Mouse (Mus musculus) neural tube, embryonic 12.5 days (tissue): Measurements from ENCODE around the gene Syt5. TPM values are rescaled to one million over a fixed set of nuclear protein-coding genes. Genes with fewer than 3 reads are reported as not detected.

Experiments
- ATAC-seq: fragments of 200-750 bp; cut with Nextera tagmentation; 2 replicates; pipeline ENCODE4 v1.8.0; 2017; ENCODE audit warnings: low read depth, mild to moderate bottlenecking, moderate TSS enrichment, moderate library complexity; ENCODE audit not compliant: low FRiP score
- H3K27ac ChIP-seq: fragments of 300-500 bp; sonication (generic); 2 replicates; pipeline ENCODE4 v1.5.1; 2016
- H3K27me3 ChIP-seq: fragments of 300-500 bp; sonication (generic); replicated peaks from 2 replicates; pipeline ENCODE4 v1.6.1; 2016; ENCODE audit warnings: mild to moderate bottlenecking
- H3K36me3 ChIP-seq: fragments of 300-500 bp; sonication (generic); 2 replicates; pipeline ENCODE4 v1.6.1; 2016; ENCODE audit warnings: mild to moderate bottlenecking
- H3K4me1 ChIP-seq: fragments of 300-500 bp; sonication (generic); 2 replicates; pipeline ENCODE4 v1.6.1; 2016
- H3K4me2 ChIP-seq: fragments of 300-500 bp; sonication (generic); replicated peaks from 2 replicates; pipeline ENCODE4 v1.6.1; 2016; ENCODE audit warnings: mild to moderate bottlenecking
- H3K4me3 ChIP-seq: fragments of 300-500 bp; sonication (generic); 2 replicates; pipeline ENCODE4 v1.5.1; 2016
- H3K9ac ChIP-seq: fragments of 300-500 bp; sonication (generic); 2 replicates; pipeline ENCODE4 v1.6.1; 2016; ENCODE audit warnings: mild to moderate bottlenecking
- H3K9me3 ChIP-seq: fragments of 300-500 bp; sonication (generic); 2 replicates; pipeline ENCODE4 v1.6.1; 2016; ENCODE audit warnings: mild to moderate bottlenecking
- WGBS: fragments of 180-500 bp; shearing (Covaris S2); methylation state at CpG from one replicate; pipeline ENCODE4 v1.1.7; 2016; 5-methylcytosine and 5-hydroxymethylcytosine counted together
- polyA plus RNA-seq: library from polyadenylated mRNA; unstranded; fragments of >200 nt; fragmentation: Nextera tagmentation; extraction: Ambion mirVana; gene quantifications from 2 replicates; pipeline ENCODE4 v1.2.1, GENCODE M21; 2016

Gene Syt5
- polyA plus RNA-seq, 1 experiment from 2014 or later = 27.9 TPM

DNA sequence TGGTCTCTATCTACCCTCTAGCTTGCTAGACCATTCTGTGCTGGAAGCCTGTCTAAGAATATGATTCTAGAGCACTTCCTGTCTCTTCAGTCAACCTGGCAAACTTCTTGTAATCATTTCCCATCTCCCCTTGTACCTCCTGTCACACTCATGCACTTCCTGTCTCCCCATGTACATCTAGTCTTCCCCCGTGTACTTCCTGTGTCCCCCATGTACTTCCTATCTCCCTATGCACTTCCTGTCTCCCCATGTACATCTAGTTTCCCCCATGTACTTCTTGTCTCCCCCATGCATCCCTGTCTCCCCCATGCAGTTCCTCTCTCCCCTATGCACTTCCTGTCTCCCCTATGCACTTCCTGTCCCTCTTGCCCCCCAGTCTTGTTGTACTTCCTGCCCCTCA, 28.9 kb downstream of the Syt5 start:
- Histone ChIP-seq H3K4me3 (no peak overlapping the region), H3K27ac (no peak overlapping the region), H3K4me2 (no peak overlapping the region), H3K36me3 (no peaks in the 10 kb centered on the region), H3K27me3 (peaks cover 14% of the 10 kb centered on the region), H3K9me3 (no peaks in the 10 kb centered on the region), H3K4me1 (peaks cover 10% of the 10 kb centered on the region), H3K9ac (no peak overlapping the region)
- ATAC-seq = no peak
- WGBS = 76% methylated on average over 1 of the region's 1 CpGs

GRCm38 (mm10) chr7:4516332-4517050, 30.9 kb downstream of the Syt5 start, which contains the start of gene Tnnt1:
Gene Tnnt1 (minus strand): TSS chr7:4516382.
- H3K4me2 ChIP-seq = no peak within 1 kb of the TSS
- H3K9me3 ChIP-seq = no peaks in the 10 kb centered on the region
- H3K27ac ChIP-seq = no peak within 1 kb of the TSS
- H3K4me1 ChIP-seq = peaks cover 10% of the 10 kb centered on the region
- ATAC-seq = 0 out of 2 replicates have a peak, but pooled peaks have one; percentile 34
- H3K4me3 ChIP-seq = no peak within 1 kb of the TSS
- 16% methylated on average over 4 of the region's 4 CpGs for WGBS
- H3K36me3 ChIP-seq = no peaks in the 10 kb centered on the region
- peaks cover 8% of the 10 kb centered on the region for H3K27me3 ChIP-seq
- H3K9ac ChIP-seq = no peak within 1 kb of the TSS

DNA sequence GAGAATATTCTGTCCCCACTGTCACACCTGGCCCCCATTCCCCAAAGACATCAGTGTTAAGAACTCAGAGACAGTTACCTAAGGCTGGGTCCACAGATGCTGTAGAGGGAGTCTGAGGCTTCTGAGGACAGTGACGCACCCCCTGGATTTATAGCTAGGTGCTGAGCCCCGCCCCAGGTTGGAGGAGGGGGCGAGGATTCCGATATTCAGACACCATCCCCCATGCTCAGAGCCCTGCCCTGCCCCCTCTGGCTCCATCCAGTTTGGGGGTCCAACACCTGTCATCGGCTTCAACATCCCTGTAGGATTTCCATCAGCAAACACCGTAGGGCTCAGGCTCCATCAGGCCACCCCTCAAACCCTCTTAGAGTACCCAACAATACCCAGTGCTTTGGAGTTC, 31.5 kb downstream of the Syt5 start:
- Histone ChIP-seq H3K9me3 (no peaks in the 10 kb centered on the region), H3K36me3 (no peaks in the 10 kb centered on the region), H3K4me2 (no peak overlapping the region), H3K4me3 (no peak overlapping the region), H3K4me1 (peaks cover 10% of the 10 kb centered on the region), H3K9ac (no peak overlapping the region), H3K27ac (no peak overlapping the region), H3K27me3 (peaks cover 7% of the 10 kb centered on the region)
- WGBS = 49% methylated on average over 6 of the region's 6 CpGs
- 0 out of 2 replicates have a peak, but pooled peaks have one; percentile 18 for ATAC-seq

GRCm38 (mm10) chr7:4513829-4514712, 33.3 kb downstream of the Syt5 start:
- Histone ChIP-seq H3K9ac (no peak overlapping the region), H3K4me2 (no peak overlapping the region), H3K4me3 (no peak overlapping the region), H3K27me3 (no peaks in the 10 kb centered on the region; the same call in 1 of the 2 replicates), H3K36me3 (no peaks in the 10 kb centered on the region), H3K4me1 (peaks cover 16% of the 10 kb centered on the region), H3K27ac (no peak overlapping the region), H3K9me3 (no peaks in the 10 kb centered on the region)
- no peak for ATAC-seq
- WGBS = 66% methylated on average over 6 of the region's 6 CpGs

DNA sequence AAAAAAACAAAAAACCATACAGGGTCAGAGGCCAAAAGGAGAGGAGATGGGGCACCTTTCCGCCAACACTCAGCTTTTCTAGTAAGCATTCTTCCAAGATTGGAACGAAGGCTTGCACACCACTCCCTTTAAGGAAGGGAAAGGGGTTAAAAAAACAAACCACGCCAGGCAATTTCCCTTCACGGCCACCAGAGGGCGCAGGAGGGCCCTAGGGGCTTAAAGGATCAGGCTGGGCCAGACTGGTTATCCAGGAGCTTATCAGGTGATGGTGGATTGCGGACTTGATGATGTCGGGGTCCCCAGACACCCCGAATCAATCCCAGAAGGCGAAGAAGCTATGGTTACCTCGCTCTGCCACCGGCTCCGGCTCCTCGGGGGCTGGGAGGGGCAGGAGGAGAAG, 34.1 kb downstream of the Syt5 start:
- ATAC-seq = no peak; the same call in 1 of the 2 replicates
- H3K9me3 ChIP-seq = no peaks in the 10 kb centered on the region
- H3K36me3 ChIP-seq = no peaks in the 10 kb centered on the region
- H3K4me1 ChIP-seq = peaks cover 16% of the 10 kb centered on the region
- no peaks in the 10 kb centered on the region; the same call in 1 of the 2 replicates for H3K27me3 ChIP-seq
- no peak overlapping the region for H3K27ac ChIP-seq
- 33% methylated on average over 13 of the region's 13 CpGs for WGBS
- no peak overlapping the region for H3K4me3 ChIP-seq
- H3K9ac ChIP-seq = no peak overlapping the region
- H3K4me2 ChIP-seq = no peak overlapping the region

- Histone ChIP-seq H3K27me3 (no peaks in the 10 kb centered on the region; the same call in 1 of the 2 replicates), H3K4me1 (peaks cover 15% of the 10 kb centered on the region), H3K9ac (no peak overlapping the region; the same call in 1 of the 2 replicates), H3K36me3 (no peaks in the 10 kb centered on the region), H3K4me3 (no peak overlapping the region), H3K27ac (no peak overlapping the region), H3K9me3 (no peaks in the 10 kb centered on the region), H3K4me2 (no peak overlapping the region)
- WGBS = 80% methylated on average over 8 of the region's 8 CpGs
- no peak for ATAC-seq
Observed at GRCm38 (mm10) chr7:4511489-4512224, 35.7 kb downstream of the Syt5 start.

GRCm38 (mm10) chr7:4509863-4510608, 37.3 kb downstream of the Syt5 start:
- no peak overlapping the region for H3K9ac ChIP-seq
- ATAC-seq = peak; percentile 70; the same call in 1 of the 2 replicates
- no peak overlapping the region for H3K4me3 ChIP-seq
- 15% methylated on average over 24 of the region's 24 CpGs for WGBS
- no peak overlapping the region for H3K27ac ChIP-seq
- H3K4me1 ChIP-seq = peaks cover 6% of the 10 kb centered on the region; the same call in 1 of the 2 replicates
- no peaks in the 10 kb centered on the region for H3K9me3 ChIP-seq
- H3K36me3 ChIP-seq = no peaks in the 10 kb centered on the region
- no peaks in the 10 kb centered on the region; the same call in 1 of the 2 replicates for H3K27me3 ChIP-seq
- peak overlapping the region; percentile 19 for H3K4me2 ChIP-seq

GRCm38 (mm10) chr7:4508739-4509116, 38.6 kb downstream of the Syt5 start:
- Histone ChIP-seq H3K4me1 (peaks cover 6% of the 10 kb centered on the region; the same call in 1 of the 2 replicates), H3K9me3 (no peaks in the 10 kb centered on the region), H3K27ac (no peak overlapping the region), H3K36me3 (no peaks in the 10 kb centered on the region), H3K9ac (no peak overlapping the region), H3K4me3 (no peak overlapping the region), H3K4me2 (no peak overlapping the region), H3K27me3 (no peaks in the 10 kb centered on the region; the same call in 1 of the 2 replicates)
- ATAC-seq = no peak
- WGBS = 93% methylated on average over 8 of the region's 8 CpGs

DNA sequence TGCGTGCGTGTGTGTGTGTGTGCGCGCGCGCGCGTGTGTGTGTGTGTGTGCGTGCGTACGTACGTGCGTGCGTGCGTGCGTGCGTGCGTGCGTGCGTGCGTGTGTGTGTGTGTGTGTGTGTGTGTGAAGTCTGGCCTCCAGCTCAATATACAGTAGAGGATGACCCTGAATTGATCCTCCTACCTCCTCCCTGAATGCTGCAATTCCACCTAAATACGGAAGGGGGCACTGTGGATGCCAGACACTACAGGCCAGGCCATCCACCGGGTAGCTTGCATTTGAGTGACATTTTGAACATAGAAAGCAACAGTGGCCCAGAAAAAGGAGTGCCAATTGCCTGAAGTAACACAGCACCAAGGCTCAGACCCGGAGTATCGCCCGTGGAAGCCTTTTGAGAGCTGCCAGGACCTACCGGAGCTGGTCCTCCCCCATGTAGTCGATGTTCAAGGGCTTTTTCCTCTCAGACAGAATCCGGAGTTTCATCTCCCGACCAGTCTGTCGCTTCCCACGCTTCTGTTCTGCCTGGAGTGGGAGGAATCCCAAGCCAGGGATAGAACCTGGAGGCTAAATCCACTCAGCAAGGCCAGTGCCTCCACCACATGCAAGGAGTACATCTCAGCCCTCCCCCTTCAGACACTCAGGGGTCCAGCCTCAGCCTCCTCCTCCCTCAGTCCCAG, 39.1 kb downstream of the Syt5 start:
- no peak for ATAC-seq
- Histone ChIP-seq H3K4me3 (no peak overlapping the region), H3K36me3 (no peaks in the 10 kb centered on the region), H3K4me1 (peaks cover 6% of the 10 kb centered on the region; the same call in 1 of the 2 replicates), H3K27ac (no peak overlapping the region), H3K4me2 (no peak overlapping the region), H3K27me3 (no peaks in the 10 kb centered on the region; the same call in 1 of the 2 replicates), H3K9ac (no peak overlapping the region), H3K9me3 (no peaks in the 10 kb centered on the region)
- WGBS = 71% methylated on average over 32 of the region's 32 CpGs

DNA sequence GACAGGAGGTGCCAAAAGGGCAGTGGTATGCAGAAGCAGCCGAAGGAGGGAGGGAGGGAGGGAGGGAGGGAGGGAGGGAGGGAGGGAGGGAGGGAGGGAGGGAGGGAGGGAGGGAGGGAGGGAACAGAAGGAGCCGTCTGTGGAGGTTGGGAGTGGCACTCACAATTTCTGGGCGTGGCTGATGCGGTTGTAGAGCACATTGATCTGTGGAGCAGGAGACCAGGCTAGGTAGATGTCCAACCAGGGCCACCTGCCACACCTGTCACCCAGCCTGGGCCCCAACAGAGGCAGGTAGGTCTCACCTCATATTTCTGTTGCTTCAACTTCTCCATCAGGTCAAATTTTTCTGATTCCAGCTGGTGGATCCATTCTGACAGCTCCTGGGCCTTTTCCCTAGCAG, 40.1 kb downstream of the Syt5 start:
- H3K4me3 ChIP-seq = no peak overlapping the region
- WGBS = 66% methylated on average over 3 of the region's 4 CpGs
- H3K9me3 ChIP-seq = no peaks in the 10 kb centered on the region
- no peak overlapping the region for H3K9ac ChIP-seq
- H3K27me3 ChIP-seq = no peaks in the 10 kb centered on the region; the same call in 1 of the 2 replicates
- peaks cover 6% of the 10 kb centered on the region; the same call in 1 of the 2 replicates for H3K4me1 ChIP-seq
- H3K36me3 ChIP-seq = no peaks in the 10 kb centered on the region
- H3K4me2 ChIP-seq = no peak overlapping the region
- no peak overlapping the region for H3K27ac ChIP-seq
- no peak for ATAC-seq
